ENCODE assay signal across 9 mouse cellular contexts in genomic region chr7:136406258-136407100, GRCm38 (mm10).
DNase-seq lines count a peak whose midpoint lies in the region; ATAC-seq and TF ChIP-seq lines count a peak whose summit lies in the region.
"Had no signal": no experiment of that assay in that cellular context is flagged by ENCODE, and none has a peak within 500 bp of the region (broad histone marks: within the 10 kb centered on the region; RNA-seq: fewer than 3 reads in every experiment).

No protein-coding gene starts in this region.

- TF ChIP-seq CTCF in left cerebral cortex, adult 2 months (IDR thresholded peaks at IDR 0.05) = no peak

- no peaks in the 10 kb centered on the region for H3K9me3 ChIP-seq in heart, embryonic 14.5 days (ENCODE audit: control insufficient read depth, low read length)
- H3K9me3 ChIP-seq in midbrain, embryonic 10.5 days (replicated peaks) = no peaks in the 10 kb centered on the region
- H3K9me3 ChIP-seq: liver, embryonic 15.5 days had no signal

- peaks cover 4% of the 10 kb centered on the region; the same call in 1 of the 2 replicates for H3K27me3 ChIP-seq in heart, embryonic 14.5 days (ENCODE audit: control insufficient read depth, insufficient read depth, low read length)
- no peaks in the 10 kb centered on the region for H3K27me3 ChIP-seq in midbrain, embryonic 10.5 days (ENCODE audit: low read depth, poor library complexity, severe bottlenecking)
- H3K27me3 ChIP-seq: liver, embryonic 15.5 days had no signal

- peaks cover 2 to 4% of the 10 kb centered on the region in 2 experiments; a peak in 2 of 4 replicates for H3K4me1 ChIP-seq in heart, embryonic 14.5 days (ENCODE audit: control insufficient read depth in 2 of 2, insufficient read depth in 2 of 2, low read length in 2 of 2)
- no peaks in the 10 kb centered on the region for H3K4me1 ChIP-seq in midbrain, embryonic 10.5 days
- H3K4me1 ChIP-seq: liver, embryonic 15.5 days had no signal

- H3K36me3 ChIP-seq in heart, embryonic 14.5 days (ENCODE audit: control insufficient read depth, insufficient read depth, low read length) = no peaks in the 10 kb centered on the region
- no peaks in the 10 kb centered on the region for H3K36me3 ChIP-seq in midbrain, embryonic 10.5 days
- H3K36me3 ChIP-seq: liver, embryonic 15.5 days had no signal

- no peak for ATAC-seq in heart, embryonic 14.5 days (ENCODE audit: insufficient number of reproducible peaks, insufficient read depth, low FRiP score, low read depth)

- WGBS in heart, embryonic 14.5 days = 66% methylated on average over 20 of the region's 20 CpGs
- WGBS in midbrain, embryonic 10.5 days = 84% methylated on average over 20 of the region's 20 CpGs

- peak; percentile 2 for DNase-seq in adipocyte (ENCODE audit: low spot score)
- DNase-seq in embryo, embryonic 11.5 days (ENCODE audit: low read depth, low spot score) = peak; percentile 56
- peak; percentile 70 to 79 for DNase-seq in kidney, postnatal 4 days
- DNase-seq in spleen, adult 18-20 months = no peak
- DNase-seq in left cerebral cortex, adult 2 months (ENCODE audit: extremely low spot score in 1 of 2, low spot score in 2 of 2) = no peak
- DNase-seq in midbrain, embryonic 10.5 days (ENCODE audit: low spot score) = no peak
- no peak for DNase-seq in right cerebral cortex, postnatal 25 days

- intact Hi-C loops in left cerebral cortex, adult 2 months (cut with DNase I) = no loop called here

- no peak overlapping the region for H3K9ac ChIP-seq in heart, embryonic 14.5 days (ENCODE audit: low read length)
- H3K9ac ChIP-seq: liver, embryonic 15.5 days had no signal

- H3K27ac ChIP-seq in heart, embryonic 14.5 days (replicated peaks in 1 of 2; ENCODE audit: control insufficient read depth in 1 of 2, insufficient read depth in 1 of 2, low read depth in 2 of 2, low read length in 2 of 2) = no peak overlapping the region
- no peak overlapping the region for H3K27ac ChIP-seq in left cerebral cortex, adult 2 months
- H3K27ac ChIP-seq in midbrain, embryonic 10.5 days (replicated peaks) = no peak overlapping the region
- H3K27ac ChIP-seq: liver, embryonic 15.5 days had no signal

- 0 out of 2 replicates have a peak overlapping the region, but pooled peaks have one; percentile 19 for H3K4me2 ChIP-seq in heart, embryonic 14.5 days (ENCODE audit: low read length)
- H3K4me2 ChIP-seq: liver, embryonic 15.5 days had no signal

- no peak overlapping the region for H3K4me3 ChIP-seq in heart, embryonic 14.5 days (ENCODE audit: control insufficient read depth in 1 of 2, insufficient read depth in 1 of 2, low read depth in 1 of 2, low read length in 2 of 2)
- H3K4me3 ChIP-seq in left cerebral cortex, adult 2 months = no peak overlapping the region
- no peak overlapping the region for H3K4me3 ChIP-seq in midbrain, embryonic 10.5 days
- H3K4me3 ChIP-seq: liver, embryonic 15.5 days had no signal

Comparison
In these comparisons a context has a peak if more than half of its experiments do, and no peak if none do; other contexts are left out.
1. DNase-seq: peak in adipocyte (single experiment), embryo, embryonic 11.5 days (single experiment) and kidney, postnatal 4 days (2 of 2); none in spleen, adult 18-20 months (0 of 2), left cerebral cortex, adult 2 months (0 of 2), midbrain, embryonic 10.5 days (single experiment) and right cerebral cortex, postnatal 25 days (single experiment).